Mouse (Mus musculus): ENCODE measurements around the gene Tmem256. TPM values are rescaled to one million over a fixed set of nuclear protein-coding genes. Genes with fewer than 3 reads are reported as not detected.

Tmem256 gene
- total RNA-seq, 1 experiment from 2014 or later, result 13.3 TPM

- ATAC-seq (ENCODE audit: extremely low read depth, insufficient number of reproducible peaks, low FRiP score, poor library complexity, severe bottlenecking), result no peak
These were observed 39.6 kb downstream of the Tmem256 start, which contains the start of gene Tmem95 for GRCm38 (mm10) chr11:69877878-69878277. Gene Tmem95, minus strand, starts transcription at chr11:69878018.

GRCm38 (mm10) chr11:69878399-69878798, 40.1 kb downstream of the Tmem256 start:
- no peak for ATAC-seq (ENCODE audit: extremely low read depth, insufficient number of reproducible peaks, low FRiP score, poor library complexity, severe bottlenecking)

GRCm38 (mm10) chr11:69878952-69879351, 40.6 kb downstream of the Tmem256 start:
- no peak for ATAC-seq (ENCODE audit: extremely low read depth, insufficient number of reproducible peaks, low FRiP score, poor library complexity, severe bottlenecking)

DNA sequence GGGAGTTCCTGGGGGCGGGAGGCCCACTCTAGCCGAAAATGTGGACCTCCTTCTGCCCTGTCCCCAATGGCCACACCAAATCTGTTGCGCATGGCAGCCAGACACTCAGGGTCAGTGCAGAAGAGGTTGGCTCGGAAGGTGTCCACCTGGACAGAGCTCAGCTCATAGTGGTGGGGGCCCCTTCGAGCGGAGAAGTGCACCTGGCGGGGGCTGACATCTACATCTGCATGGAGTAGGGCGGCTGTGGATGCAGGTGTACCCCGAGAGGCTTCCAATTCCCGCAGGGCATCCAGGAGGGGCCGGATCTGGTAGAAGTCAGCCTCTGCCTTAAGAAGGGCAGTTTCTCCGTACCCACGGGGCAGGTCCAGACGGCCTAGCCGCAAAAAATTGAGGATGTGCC, 41.4 kb downstream of the Tmem256 start:
- no peak for ATAC-seq (ENCODE audit: extremely low read depth, insufficient number of reproducible peaks, low FRiP score, poor library complexity, severe bottlenecking)

- ATAC-seq (ENCODE audit: extremely low read depth, insufficient number of reproducible peaks, low FRiP score, poor library complexity, severe bottlenecking), result peak; percentile 35; the same call in 1 of the 2 replicates
These were observed 42.2 kb downstream of the Tmem256 start for GRCm38 (mm10) chr11:69880506-69880852.

DNA sequence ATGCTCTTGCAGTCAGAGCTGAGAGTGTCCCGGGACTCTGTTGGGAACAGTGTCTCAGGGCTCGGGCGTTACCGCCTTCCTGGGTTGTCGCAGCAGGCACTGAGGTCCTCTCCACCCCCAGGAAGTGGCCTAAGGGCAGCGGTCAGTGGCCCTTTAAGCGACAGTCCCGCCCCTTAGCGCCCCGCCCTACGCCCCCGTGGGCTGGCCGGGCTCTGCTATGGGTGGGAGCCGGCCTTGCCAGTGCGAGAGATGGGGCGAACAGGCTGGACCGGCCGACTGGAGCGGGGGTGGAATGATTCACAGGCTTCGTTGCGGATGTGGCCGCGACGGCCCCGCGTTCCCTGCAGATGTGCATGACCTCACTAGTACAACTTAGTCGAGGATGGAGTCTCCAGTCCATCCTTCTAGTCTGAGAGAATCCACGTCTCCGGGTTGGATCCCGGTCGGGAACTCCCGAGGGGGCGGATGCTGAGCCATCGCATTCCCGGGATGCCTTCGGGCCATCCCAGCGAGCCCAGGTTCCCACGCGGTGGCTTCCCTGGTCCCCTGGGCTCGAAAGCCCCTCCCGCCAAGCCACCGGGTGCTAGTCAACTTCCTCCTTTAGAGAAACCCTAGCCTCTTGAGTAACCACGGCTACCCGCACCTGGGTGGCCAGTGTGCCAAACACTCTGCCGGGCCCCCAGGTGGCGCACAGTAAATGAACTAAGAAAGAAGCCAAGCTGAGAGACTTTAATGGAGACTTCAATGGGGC, 42.7 kb downstream of the Tmem256 start, which contains the start of gene Kctd11:
TSS of gene Kctd11 (minus strand) at position 554 of the 751 bp plus-strand sequence.
- peak; percentile 80 for ATAC-seq (ENCODE audit: extremely low read depth, insufficient number of reproducible peaks, low FRiP score, poor library complexity, severe bottlenecking)

- no peak for ATAC-seq (ENCODE audit: extremely low read depth, insufficient number of reproducible peaks, low FRiP score, poor library complexity, severe bottlenecking)
These were observed 43.7 kb downstream of the Tmem256 start for GRCm38 (mm10) chr11:69881787-69882670.

- no peak for ATAC-seq (ENCODE audit: extremely low read depth, insufficient number of reproducible peaks, low FRiP score, poor library complexity, severe bottlenecking)
These were observed 44.8 kb downstream of the Tmem256 start for GRCm38 (mm10) chr11:69883066-69883465.

- no peak for ATAC-seq (ENCODE audit: extremely low read depth, insufficient number of reproducible peaks, low FRiP score, poor library complexity, severe bottlenecking)
These were observed 45.3 kb downstream of the Tmem256 start for GRCm38 (mm10) chr11:69883527-69884151.

- no peak for ATAC-seq (ENCODE audit: extremely low read depth, insufficient number of reproducible peaks, low FRiP score, poor library complexity, severe bottlenecking)
These were observed 45.9 kb downstream of the Tmem256 start for GRCm38 (mm10) chr11:69884240-69884639.

- no peak for ATAC-seq (ENCODE audit: extremely low read depth, insufficient number of reproducible peaks, low FRiP score, poor library complexity, severe bottlenecking)
These were observed 46.3 kb downstream of the Tmem256 start for GRCm38 (mm10) chr11:69884663-69885062.

- no peak for ATAC-seq (ENCODE audit: extremely low read depth, insufficient number of reproducible peaks, low FRiP score, poor library complexity, severe bottlenecking)
These were observed 48.8 kb downstream of the Tmem256 start for GRCm38 (mm10) chr11:69886907-69887635.

Other genes with a start within 250 kb of the Tmem256 start
- not detected in 2 replicates for gene Atp1b2, start 232.6 kb upstream of the Tmem256 start, total RNA-seq (2017)
- not detected in 2 replicates for gene Shbg, start 220.6 kb upstream of the Tmem256 start, total RNA-seq (2017)
- not detected in 2 replicates for gene Sat2, start 216.5 kb upstream of the Tmem256 start, total RNA-seq (2017)
- 75.8 and 86.1 TPM in 2 replicates for gene Fxr2, start 205.5 kb upstream of the Tmem256 start, total RNA-seq (2017)
- 1.5 and 2.1 TPM in 2 replicates for gene Sox15, start 183.2 kb upstream of the Tmem256 start, total RNA-seq (2017)
- 35.6 and 41.3 TPM in 2 replicates for gene Mpdu1, start 175.9 kb upstream of the Tmem256 start, total RNA-seq (2017)
- 82.6 and 91.5 TPM in 2 replicates for gene Cd68, start 172.4 kb upstream of the Tmem256 start, total RNA-seq (2017)
- gene Eif4a1, start 166.1 kb upstream of the Tmem256 start, total RNA-seq (2017), result 265 and 300 TPM in 2 replicates
- gene Senp3, start 156.4 kb upstream of the Tmem256 start, total RNA-seq (2017), result 92.3 and 106 TPM in 2 replicates
- gene Tnfsf13, start 152.7 kb upstream of the Tmem256 start, total RNA-seq (2017), result 3.3 and 3.7 TPM in 2 replicates
- gene Tnfsf12, start 142.7 kb upstream of the Tmem256 start, total RNA-seq (2017), result 0.70 and 0.74 TPM in 2 replicates
- gene Tnfsfm13, start 142.4 kb upstream of the Tmem256 start, total RNA-seq (2017), result 0.58 and 0.86 TPM in 2 replicates
- gene Polr2a, start 79.9 kb upstream of the Tmem256 start, total RNA-seq (2017), result 40.2 and 59.4 TPM in 2 replicates
- not detected in 2 replicates for gene Slc35g3, start 76.5 kb upstream of the Tmem256 start, total RNA-seq (2017)
- 22.0 and 27.8 TPM in 2 replicates for gene Zbtb4, start 72.6 kb upstream of the Tmem256 start, total RNA-seq (2017)
- 3.5 and 5.3 TPM in 2 replicates for gene Chrnb1, start 42.6 kb upstream of the Tmem256 start, total RNA-seq (2017)
- gene Fgf11, start 36.7 kb upstream of the Tmem256 start, total RNA-seq (2017), result not detected in 2 replicates
- gene Tmem102, start 32.9 kb upstream of the Tmem256 start, total RNA-seq (2017), result 0.58 TPM in 1 of 2 replicates, not detected in the other
- not detected in 2 replicates for gene Gm39566, start 23.2 kb upstream of the Tmem256 start, total RNA-seq (2017)
- 0.47 TPM in 1 of 2 replicates, not detected in the other for gene Spem2, start 20.0 kb upstream of the Tmem256 start, total RNA-seq (2017)
- not detected in 2 replicates for gene Spem1, start 16.3 kb upstream of the Tmem256 start, total RNA-seq (2017)
- 0.12 TPM in 1 of 2 replicates, not detected in the other for gene Nlgn2, start 730 bp upstream of the Tmem256 start, total RNA-seq (2017)
- 4.4 and 5.0 TPM in 2 replicates for gene Plscr3, start 7.9 kb downstream of the Tmem256 start, total RNA-seq (2017)
- not detected in 2 replicates for gene Tnk1, start 20.2 kb downstream of the Tmem256 start, total RNA-seq (2017)
- gene Tmem95, start 39.5 kb downstream of the Tmem256 start, total RNA-seq (2017), result not detected in 2 replicates
- gene Kctd11, start 42.9 kb downstream of the Tmem256 start, total RNA-seq (2017), result 9.0 and 9.5 TPM in 2 replicates
- 245 and 247 TPM in 2 replicates for gene Acap1, start 57.0 kb downstream of the Tmem256 start, total RNA-seq (2017)
- gene 2810408A11Rik, start 62.5 kb downstream of the Tmem256 start, total RNA-seq (2017), result 2.8 and 3.8 TPM in 2 replicates
- gene Neurl4, start 62.6 kb downstream of the Tmem256 start, total RNA-seq (2017), result 64.1 and 71.1 TPM in 2 replicates
- 103 TPM in 2 replicates for gene Gps2, start 75.4 kb downstream of the Tmem256 start, total RNA-seq (2017)
- gene Eif5a, start 83.4 kb downstream of the Tmem256 start, total RNA-seq (2017), result 155 and 165 TPM in 2 replicates
- gene Ybx2, start 97.3 kb downstream of the Tmem256 start, total RNA-seq (2017), result not detected in 2 replicates
- gene Slc2a4, start 109.7 kb downstream of the Tmem256 start, total RNA-seq (2017), result not detected in 2 replicates
- gene Cldn7, start 126.3 kb downstream of the Tmem256 start, total RNA-seq (2017), result 0.47 TPM in 1 of 2 replicates, not detected in the other
- 31.4 and 42.8 TPM in 2 replicates for gene Ctdnep1, start 142.6 kb downstream of the Tmem256 start, total RNA-seq (2017)
- 21.6 and 23.2 TPM in 2 replicates for gene Elp5, start 144.0 kb downstream of the Tmem256 start, total RNA-seq (2017)
- gene Gabarap, start 152.6 kb downstream of the Tmem256 start, total RNA-seq (2017), result 397 and 455 TPM in 2 replicates
- gene Phf23, start 157.3 kb downstream of the Tmem256 start, total RNA-seq (2017), result 74.4 and 80.3 TPM in 2 replicates
- 41.0 and 41.7 TPM in 2 replicates for gene Dvl2, start 162.1 kb downstream of the Tmem256 start, total RNA-seq (2017)
- gene Acadvl, start 176.9 kb downstream of the Tmem256 start, total RNA-seq (2017), result 45.2 and 46.7 TPM in 2 replicates
- gene Dlg4, start 178.4 kb downstream of the Tmem256 start, total RNA-seq (2017), result 2.4 and 2.9 TPM in 2 replicates
- not detected in 2 replicates for gene Asgr1, start 215.6 kb downstream of the Tmem256 start, total RNA-seq (2017)

Measured in neutrophil, adult 5-6 weeks (primary cell).